Mouse (Mus musculus): ENCODE data around the gene Gm19426. TPM values are rescaled to one million over a fixed set of nuclear protein-coding genes. Genes with fewer than 3 reads are reported as not detected.

The Gm19426 gene
- 2.2 and 3.0 TPM in 2 replicates for total RNA-seq (2014; rRNA removed)
- polyA plus RNA-seq (2015; fragmentation: Nextera tagmentation; extraction: Ambion mirVana), result 2.2 and 2.6 TPM in 2 replicates

DNA sequence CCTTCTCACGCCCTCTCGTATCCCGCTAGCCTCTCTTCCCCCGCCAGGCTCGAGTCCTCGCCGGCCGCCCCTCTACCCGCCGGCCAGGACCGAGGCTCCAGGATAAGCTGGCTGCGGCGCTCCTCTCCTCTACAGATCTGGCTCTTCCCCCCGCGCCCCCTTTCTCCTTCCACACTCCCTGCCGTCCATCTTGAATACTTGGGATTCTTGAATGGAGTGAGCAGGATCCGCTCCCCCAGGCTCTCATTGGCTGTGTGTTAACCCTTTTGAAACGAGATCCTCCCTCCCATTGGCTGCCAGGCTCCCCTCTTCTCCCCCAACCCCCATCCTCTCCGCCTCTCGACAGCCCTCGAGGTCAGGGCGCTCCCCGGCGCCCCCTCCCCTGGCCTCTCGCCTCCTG, at the start of gene Gm19426:
TSS of gene Gm19426 (minus strand) at position 95 of the 400 bp plus-strand sequence.
- TF ChIP-seq CTCF (IDR thresholded peaks at IDR 0.05; ENCODE audit: low read depth), result 0 out of 2 replicates have a peak, but pooled peaks have one; percentile 1
- Histone ChIP-seq H3K27ac (ENCODE audit: low read depth, low read length) (peak within 1 kb of the TSS; percentile 96), H3K4me3 (ENCODE audit: low read depth, low read length) (peak within 1 kb of the TSS; percentile 94), H3K9ac (peak within 1 kb of the TSS; percentile 91), H3K27me3 (ENCODE audit: insufficient read depth, low read length) (no peaks in the 10 kb centered on the region), H3K36me3 (ENCODE audit: insufficient read depth) (no peaks in the 10 kb centered on the region), H3K4me1 (ENCODE audit: insufficient read depth) (peaks cover 16% of the 10 kb centered on the region), H3K4me2 (ENCODE audit: low read depth) (peak within 1 kb of the TSS; percentile 92), H3K9me3 (ENCODE audit: low read length) (no peaks in the 10 kb centered on the region)
- DNase-seq, result peak; percentile 93
- WGBS, result 0% methylated on average over 24 of the region's 25 CpGs
- ATAC-seq, result peak; percentile 96

DNA sequence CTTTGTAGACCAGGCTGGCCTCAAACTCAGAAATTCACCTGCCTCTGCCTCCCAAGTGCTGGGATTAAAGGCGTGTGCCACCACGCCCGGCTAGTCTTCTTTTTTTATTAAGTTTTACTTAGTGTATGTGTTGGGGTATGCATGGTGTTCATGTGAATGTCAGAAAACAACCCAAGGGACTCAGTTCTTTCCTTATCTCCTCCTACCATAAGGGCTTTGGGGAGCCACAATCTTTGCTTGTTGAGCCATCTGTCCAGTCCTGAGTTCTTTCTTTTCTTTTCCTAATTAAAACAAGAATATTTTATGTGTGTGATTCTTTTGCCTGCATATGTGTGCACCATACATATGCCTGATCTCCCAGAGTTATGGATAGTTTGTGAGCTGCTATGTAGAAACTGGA, 49.7 kb upstream of the Gm19426 start:
- TF ChIP-seq CTCF (IDR thresholded peaks at IDR 0.05; ENCODE audit: low read depth), result no peak
- Histone ChIP-seq H3K9me3 (ENCODE audit: low read length) (no peaks in the 10 kb centered on the region), H3K4me1 (ENCODE audit: insufficient read depth) (no peaks in the 10 kb centered on the region), H3K4me3 (ENCODE audit: low read depth, low read length) (no peak overlapping the region), H3K36me3 (ENCODE audit: insufficient read depth) (no peaks in the 10 kb centered on the region), H3K27ac (ENCODE audit: low read depth, low read length) (no peak overlapping the region), H3K27me3 (ENCODE audit: insufficient read depth, low read length) (no peaks in the 10 kb centered on the region), H3K4me2 (ENCODE audit: low read depth) (no peak overlapping the region), H3K9ac (no peak overlapping the region)
- DNase-seq (no peak), ATAC-seq (no peak)
- WGBS, result 91% methylated on average over 3 of the region's 3 CpGs

DNA sequence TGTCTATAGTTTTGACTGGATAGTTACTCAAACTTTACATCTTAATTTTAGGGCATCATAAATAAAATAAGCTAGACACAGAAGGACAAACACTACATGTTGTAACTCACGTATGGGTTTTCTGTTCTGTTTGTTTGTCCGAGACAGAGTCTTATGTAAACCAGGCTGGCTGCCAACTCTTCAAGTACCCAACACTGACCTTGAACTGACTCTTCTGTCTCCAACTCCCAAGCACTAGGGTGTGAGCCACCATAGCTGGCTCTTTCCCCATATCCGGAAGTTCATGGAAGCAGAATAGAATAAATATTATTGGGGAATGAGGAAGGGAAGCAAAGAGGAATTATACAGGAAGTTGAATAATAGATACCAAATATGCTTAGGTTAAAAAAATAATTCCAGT, 49.1 kb upstream of the Gm19426 start:
- no peaks in the 10 kb centered on the region for H3K27me3 ChIP-seq (ENCODE audit: insufficient read depth, low read length)
- no peaks in the 10 kb centered on the region for H3K9me3 ChIP-seq (ENCODE audit: low read length)
- no peaks in the 10 kb centered on the region for H3K36me3 ChIP-seq (ENCODE audit: insufficient read depth)
- 88% methylated on average over 3 of the region's 3 CpGs for WGBS
- H3K4me3 ChIP-seq (ENCODE audit: low read depth, low read length), result no peak overlapping the region
- DNase-seq, result no peak
- TF ChIP-seq CTCF (IDR thresholded peaks at IDR 0.05; ENCODE audit: low read depth), result no peak
- H3K4me2 ChIP-seq (ENCODE audit: low read depth), result no peak overlapping the region
- H3K4me1 ChIP-seq (ENCODE audit: insufficient read depth), result no peaks in the 10 kb centered on the region
- no peak overlapping the region for H3K9ac ChIP-seq
- H3K27ac ChIP-seq (ENCODE audit: low read depth, low read length), result no peak overlapping the region
- no peak for ATAC-seq

DNA sequence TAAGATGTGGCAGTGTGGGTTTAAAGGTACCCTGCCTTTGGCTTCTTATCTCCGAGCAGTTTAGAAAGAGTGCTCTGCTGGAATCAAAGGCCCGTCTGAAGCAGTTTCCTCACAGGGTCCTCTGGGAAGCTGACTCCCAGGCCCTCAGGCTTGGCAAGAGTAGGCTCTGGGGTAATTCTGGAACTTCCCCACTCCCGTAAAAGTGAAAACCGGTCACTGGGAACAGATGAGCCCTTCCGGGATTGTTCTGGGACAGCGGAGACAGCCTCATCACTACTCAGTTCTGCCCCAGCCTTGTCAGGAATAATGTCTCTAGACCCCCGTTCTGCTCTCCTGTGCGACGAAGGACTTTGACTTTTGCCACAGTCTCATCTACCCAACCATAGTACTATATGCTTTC, 47.0 kb upstream of the Gm19426 start:
- Histone ChIP-seq H3K36me3 (ENCODE audit: insufficient read depth) (no peaks in the 10 kb centered on the region), H3K27me3 (ENCODE audit: insufficient read depth, low read length) (no peaks in the 10 kb centered on the region), H3K9ac (no peak overlapping the region), H3K4me2 (ENCODE audit: low read depth) (no peak overlapping the region), H3K4me3 (ENCODE audit: low read depth, low read length) (no peak overlapping the region), H3K9me3 (ENCODE audit: low read length) (no peaks in the 10 kb centered on the region), H3K4me1 (ENCODE audit: insufficient read depth) (no peaks in the 10 kb centered on the region), H3K27ac (ENCODE audit: low read depth, low read length) (no peak overlapping the region)
- 58% methylated on average over 9 of the region's 9 CpGs for WGBS
- TF ChIP-seq CTCF (IDR thresholded peaks at IDR 0.05; ENCODE audit: low read depth), result no peak
- ATAC-seq (no peak), DNase-seq (no peak)

DNA sequence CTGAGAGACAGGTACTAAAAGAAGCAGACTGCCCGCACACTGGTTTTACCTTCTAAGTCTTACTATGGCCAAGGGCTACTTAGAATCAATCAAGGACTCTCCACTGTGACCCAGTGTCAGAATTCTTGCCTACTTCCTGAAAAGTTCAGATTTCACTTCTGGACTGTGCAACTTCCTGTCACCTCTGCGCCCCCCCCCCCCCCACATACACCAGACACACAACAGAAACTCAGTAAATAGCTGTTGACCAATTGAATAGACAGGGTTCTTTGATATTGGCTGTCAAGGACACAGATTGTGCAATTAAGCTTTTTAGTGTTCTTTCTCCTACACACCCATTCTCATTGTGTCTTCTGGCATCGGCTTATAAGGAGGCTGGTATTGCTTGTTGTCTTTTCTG, 44.9 kb upstream of the Gm19426 start:
- no peak overlapping the region for H3K4me3 ChIP-seq (ENCODE audit: low read depth, low read length)
- no peaks in the 10 kb centered on the region for H3K36me3 ChIP-seq (ENCODE audit: insufficient read depth)
- H3K4me1 ChIP-seq (ENCODE audit: insufficient read depth), result no peaks in the 10 kb centered on the region
- H3K9ac ChIP-seq, result no peak overlapping the region
- TF ChIP-seq CTCF (IDR thresholded peaks at IDR 0.05; ENCODE audit: low read depth), result no peak
- H3K27me3 ChIP-seq (ENCODE audit: insufficient read depth, low read length), result no peaks in the 10 kb centered on the region
- ATAC-seq, result no peak
- 89% methylated on average over 3 of the region's 3 CpGs for WGBS
- H3K4me2 ChIP-seq (ENCODE audit: low read depth), result no peak overlapping the region
- no peak overlapping the region for H3K27ac ChIP-seq (ENCODE audit: low read depth, low read length)
- DNase-seq, result no peak
- no peaks in the 10 kb centered on the region for H3K9me3 ChIP-seq (ENCODE audit: low read length)

DNA sequence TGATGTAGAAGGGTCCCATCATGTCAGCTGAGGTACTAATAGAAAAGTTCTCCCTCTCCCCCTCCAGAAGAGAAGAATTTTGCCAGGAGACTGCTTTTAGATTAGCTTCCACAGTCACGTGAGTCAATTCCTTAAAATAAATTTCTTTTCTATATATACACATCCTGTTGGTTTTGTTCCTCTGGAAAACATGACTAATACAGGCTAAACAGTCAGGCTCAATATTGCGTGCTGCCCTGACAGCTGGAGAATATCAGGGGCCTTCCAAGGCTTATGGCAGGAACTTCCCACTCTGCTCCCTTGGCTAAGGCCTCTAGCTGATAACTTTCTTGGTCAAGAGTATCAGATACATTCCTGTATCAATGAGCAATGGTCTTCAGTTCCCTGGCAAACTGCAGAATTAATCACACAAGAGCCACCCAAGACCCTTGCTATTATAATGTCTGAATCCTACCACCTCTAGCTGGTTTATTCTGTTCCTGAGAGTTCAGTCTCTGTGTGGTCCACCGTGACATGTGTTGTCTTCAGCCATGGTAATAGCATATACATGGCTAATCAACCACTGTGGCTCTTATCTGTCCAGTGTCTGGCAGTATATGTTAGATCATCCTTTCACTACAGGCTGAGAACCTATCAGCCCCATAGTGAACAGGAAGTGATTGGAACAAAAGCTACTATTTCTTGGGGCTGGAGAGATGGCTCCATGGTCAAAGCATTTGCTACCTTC, 40.5 kb upstream of the Gm19426 start:
- WGBS, result 85% methylated on average over 3 of the region's 3 CpGs

DNA sequence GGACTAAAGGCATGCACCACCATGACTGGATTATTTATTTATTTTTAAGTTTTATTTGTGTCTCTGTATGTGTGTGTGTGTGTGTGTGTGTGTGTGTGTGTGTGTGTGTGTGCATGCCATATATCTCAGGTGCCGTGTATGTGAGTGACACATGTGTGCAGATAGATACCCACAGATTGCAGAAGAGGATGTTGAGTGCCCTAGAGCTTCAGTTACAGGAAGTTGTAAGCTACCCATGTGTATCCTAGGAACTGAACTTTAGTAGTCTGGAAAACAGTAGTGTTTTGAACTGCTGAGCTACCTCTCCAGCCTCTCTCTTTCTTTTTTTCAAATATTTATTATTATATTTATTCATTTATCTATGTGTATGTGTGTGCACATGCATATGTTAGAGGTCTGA, 39.9 kb upstream of the Gm19426 start:
- Histone ChIP-seq H3K4me2 (ENCODE audit: low read depth) (no peak overlapping the region), H3K9ac (no peak overlapping the region), H3K27ac (ENCODE audit: low read depth, low read length) (no peak overlapping the region), H3K9me3 (ENCODE audit: low read length) (no peaks in the 10 kb centered on the region), H3K4me1 (ENCODE audit: insufficient read depth) (no peaks in the 10 kb centered on the region), H3K36me3 (ENCODE audit: insufficient read depth) (no peaks in the 10 kb centered on the region), H3K27me3 (ENCODE audit: insufficient read depth, low read length) (no peaks in the 10 kb centered on the region), H3K4me3 (ENCODE audit: low read depth, low read length) (no peak overlapping the region)
- ATAC-seq (no peak), DNase-seq (no peak)
- TF ChIP-seq CTCF (IDR thresholded peaks at IDR 0.05; ENCODE audit: low read depth), result no peak
- 88% methylated on average over 1 of the region's 1 CpGs for whole genome bisulfite sequencing

More for the DNA sequence above, 40.5 kb upstream of the Gm19426 start:
- no peak for DNase-seq
- Histone ChIP-seq H3K27ac (ENCODE audit: low read depth, low read length) (no peak overlapping the region), H3K9me3 (ENCODE audit: low read length) (no peaks in the 10 kb centered on the region), H3K4me1 (ENCODE audit: insufficient read depth) (no peaks in the 10 kb centered on the region), H3K4me3 (ENCODE audit: low read depth, low read length) (no peak overlapping the region), H3K36me3 (ENCODE audit: insufficient read depth) (no peaks in the 10 kb centered on the region), H3K4me2 (ENCODE audit: low read depth) (no peak overlapping the region), H3K27me3 (ENCODE audit: insufficient read depth, low read length) (no peaks in the 10 kb centered on the region), H3K9ac (no peak overlapping the region)
- TF ChIP-seq CTCF (IDR thresholded peaks at IDR 0.05; ENCODE audit: low read depth), result no peak
- no peak for ATAC-seq
